21 mouse cellular contexts compared by ENCODE assay signal in the genomic region with DNA sequence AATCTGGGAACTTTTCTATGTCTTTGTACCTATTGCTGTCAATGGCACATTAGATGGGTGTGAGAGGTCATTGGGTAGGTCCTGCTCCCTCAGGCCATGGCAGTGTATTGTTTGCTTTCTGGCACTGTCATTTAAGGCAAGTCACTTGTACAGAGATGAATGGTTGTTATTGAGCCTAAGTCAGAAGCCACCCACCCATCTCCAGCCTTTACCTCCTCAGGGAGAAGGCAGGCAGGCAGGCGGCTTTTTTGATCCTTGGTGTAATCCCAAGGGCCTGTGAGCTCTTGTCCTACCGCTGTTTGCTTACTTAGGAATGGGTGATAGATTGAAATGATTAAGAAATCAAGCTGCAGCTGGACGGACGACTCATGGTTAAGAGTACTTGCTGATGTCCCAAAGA. TPM values are rescaled to one million over a fixed set of nuclear protein-coding genes. Genes with fewer than 3 reads are reported as not detected.
DNase-seq lines count a peak whose midpoint lies in the region; ATAC-seq lines count a peak whose summit lies in the region.
"Had no signal": no experiment of that assay in that cellular context is flagged by ENCODE, and none has a peak within 500 bp of the region (broad histone marks: within the 10 kb centered on the region; RNA-seq: fewer than 3 reads in every experiment).

No protein-coding gene starts in this region.

- peak; percentile 81 for DNase-seq in fat pad, adult 2 months (ENCODE audit: extremely low read depth, low read depth, low spot score)
- DNase-seq in gonadal fat pad, adult 2 months (ENCODE audit: low read depth) = peak; percentile 75
- DNase-seq in liver = no peak
- DNase-seq: adrenal gland, adult 2 months; adrenal gland, adult 8-10 months; adrenal gland, postnatal 10 days; adrenal gland, postnatal 14 days; adrenal gland, postnatal 25 days; adrenal gland, postnatal 36 days; B cell, adult 2 months; cerebellum, adult 11 months; cerebellum, adult 11-12 months; cerebellum, adult 18-20 months had no signal

- ATAC-seq in erythroblast, adult 5-6 weeks (replicated peaks; ENCODE audit: low FRiP score, poor library complexity, severe bottlenecking) = no peak
- ATAC-seq: activated CD4-positive, CD25-positive, alpha-beta regulatory T cell, adult 4 months; CD4-positive, CD25-positive, alpha-beta regulatory T cell, adult 4 months; Patski had no signal

RNA-seq across cellular contexts. Expression of a gene that starts 18.0 kb away (rescaled TPM):
- 35.3 and 38.9 TPM in 2 replicates for polyA plus RNA-seq in gonadal fat pad, adult 2 months (2012; rRNA removed)
- total RNA-seq in erythroblast, adult 5-6 weeks (2015; ENCODE audit: low replicate concordance) = 2.9 and 4.6 TPM in 2 replicates
- 2.9 and 3.3 TPM in 2 replicates for total RNA-seq in erythroblast, adult 5-6 weeks (2017; ENCODE audit: low replicate concordance)

RNA-seq across cellular contexts. Expression of a gene that starts 18.2 kb away (rescaled TPM):
- 29.8 and 32.6 TPM in 2 replicates for polyA plus RNA-seq in gonadal fat pad, adult 2 months (2012; rRNA removed)
- 11.1 and 20.1 TPM in 2 replicates for total RNA-seq in erythroblast, adult 5-6 weeks (2015; ENCODE audit: low replicate concordance)
- 7.4 and 15.2 TPM in 2 replicates for total RNA-seq in erythroblast, adult 5-6 weeks (2017; ENCODE audit: low replicate concordance)

RNA-seq across cellular contexts. Expression of a gene that starts 28.4 kb away (rescaled TPM):
- polyA plus RNA-seq in gonadal fat pad, adult 2 months (2012; rRNA removed) = 0.27 and 0.38 TPM in 2 replicates
- not detected in 2 replicates for total RNA-seq in erythroblast, adult 5-6 weeks (2015; ENCODE audit: low replicate concordance)
- not detected in 2 replicates for total RNA-seq in erythroblast, adult 5-6 weeks (2017; ENCODE audit: low replicate concordance)
- total RNA-seq: adrenal gland, adult 2 months; adrenal gland, postnatal 25 days; adrenal gland, postnatal 36 days; CH12.LX; G1E; MEL had no signal
- polyA plus RNA-seq: activated CD4-positive, CD25-positive, alpha-beta regulatory T cell, adult 4 months; adrenal gland, adult 2 months; C2C12; CD4-positive, CD25-positive, alpha-beta regulatory T cell, adult 4 months; G1E had no signal

RNA-seq across cellular contexts. Expression of a gene that starts 29.6 kb away (rescaled TPM):
- polyA plus RNA-seq in gonadal fat pad, adult 2 months (2012; rRNA removed) = 92.5 and 115 TPM in 2 replicates
- 22.1 and 31.6 TPM in 2 replicates for total RNA-seq in erythroblast, adult 5-6 weeks (2015; ENCODE audit: low replicate concordance)
- 29.0 and 34.7 TPM in 2 replicates for total RNA-seq in erythroblast, adult 5-6 weeks (2017; ENCODE audit: low replicate concordance)

RNA-seq across cellular contexts. Expression of a gene that starts 52.5 kb away (rescaled TPM):
- polyA plus RNA-seq in gonadal fat pad, adult 2 months (2012; rRNA removed) = 27.4 and 35.1 TPM in 2 replicates
- total RNA-seq in erythroblast, adult 5-6 weeks (2015; ENCODE audit: low replicate concordance) = 7.7 and 30.0 TPM in 2 replicates
- 2.9 and 3.5 TPM in 2 replicates for total RNA-seq in erythroblast, adult 5-6 weeks (2017; ENCODE audit: low replicate concordance)
